Mouse (Mus musculus): ENCODE measurements around the gene Tpm1. TPM values are rescaled to one million over a fixed set of nuclear protein-coding genes. Genes with fewer than 3 reads are reported as not detected.

Gene Tpm1
- polyA plus RNA-seq, 1 experiment from 2014 or later = 395 TPM

DNA sequence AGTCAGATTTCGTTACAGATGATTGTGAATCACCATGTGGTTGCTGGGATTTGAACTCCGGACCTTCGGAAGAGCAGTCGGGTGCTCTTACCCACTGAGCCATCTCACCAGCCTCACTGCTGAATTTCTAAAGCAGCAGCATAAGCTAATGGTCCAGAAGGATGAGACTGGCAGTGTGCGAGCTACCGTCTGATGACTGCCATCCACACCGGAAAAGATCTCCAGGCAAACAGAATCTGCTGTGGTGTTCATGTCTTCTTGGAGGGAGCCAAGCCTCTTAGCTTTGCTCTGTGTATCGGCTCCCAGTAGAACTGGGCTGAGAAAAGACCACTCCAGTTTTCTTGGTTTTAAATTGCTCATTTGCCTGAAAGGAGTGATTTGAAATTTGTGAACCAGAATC is 49.5 kb downstream of the Tpm1 start:
- no peaks in the 10 kb centered on the region for H3K27me3 ChIP-seq (ENCODE audit: control insufficient read depth, insufficient read depth, low read length)
- H3K4me1 ChIP-seq (ENCODE audit: control insufficient read depth, insufficient read depth, low read length) = no peaks in the 10 kb centered on the region
- WGBS = 91% methylated on average over 8 of the region's 8 CpGs
- H3K9ac ChIP-seq (ENCODE audit: low read length) = no peak overlapping the region
- H3K27ac ChIP-seq (replicated peaks; ENCODE audit: low read depth, low read length) = no peak overlapping the region
- H3K4me2 ChIP-seq (ENCODE audit: low read depth, severe bottlenecking) = no peak overlapping the region
- no peaks in the 10 kb centered on the region for H3K9me3 ChIP-seq (ENCODE audit: control insufficient read depth, low read length)
- no peaks in the 10 kb centered on the region; the same call in 1 of the 2 replicates for H3K36me3 ChIP-seq (ENCODE audit: control insufficient read depth, insufficient read depth, low read length)
- no peak for DNase-seq (ENCODE audit: low spot score)
- ATAC-seq (ENCODE audit: insufficient number of reproducible peaks, low FRiP score, low TSS enrichment, low read depth) = no peak
- no peak overlapping the region for H3K4me3 ChIP-seq (ENCODE audit: low read depth, low read length)

DNA sequence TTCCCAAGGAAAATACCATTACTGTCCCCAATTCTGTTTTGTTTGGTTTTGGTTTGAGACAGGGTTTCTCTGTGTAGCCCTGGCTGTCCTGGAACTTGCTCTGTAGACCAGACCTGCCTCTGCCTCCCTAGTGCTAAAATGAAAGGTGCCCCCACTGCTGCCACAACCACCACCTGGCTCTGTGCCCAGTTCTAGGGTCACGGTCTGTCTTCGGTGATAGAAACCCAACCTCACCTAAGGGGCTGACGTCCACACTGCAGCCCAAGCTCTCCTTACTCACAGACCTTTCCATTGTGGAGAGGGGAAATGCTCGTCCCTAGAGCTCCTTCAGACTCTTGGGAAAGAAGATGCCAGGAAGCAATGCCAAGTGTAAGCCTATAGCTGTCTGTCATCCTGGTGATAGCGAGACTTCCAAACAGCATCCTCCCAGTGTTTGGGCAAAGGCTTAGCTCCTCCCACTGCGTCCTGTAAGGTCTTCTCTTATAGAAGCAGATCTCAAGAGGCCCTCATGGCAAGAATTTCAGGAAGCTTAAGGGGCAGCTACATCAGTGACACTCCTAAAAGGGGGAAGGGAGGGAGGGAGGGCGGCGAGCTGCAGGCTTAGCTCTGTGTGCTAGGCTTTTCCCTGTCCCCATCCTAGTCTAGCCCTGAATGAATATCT is 57.3 kb downstream of the Tpm1 start:
- Histone ChIP-seq H3K4me1 (ENCODE audit: control insufficient read depth, insufficient read depth, low read length) (no peaks in the 10 kb centered on the region), H3K36me3 (ENCODE audit: control insufficient read depth, insufficient read depth, low read length) (no peaks in the 10 kb centered on the region; the same call in 1 of the 2 replicates), H3K4me2 (ENCODE audit: low read depth, severe bottlenecking) (no peak overlapping the region), H3K9ac (ENCODE audit: low read length) (no peak overlapping the region), H3K4me3 (ENCODE audit: low read depth, low read length) (no peak overlapping the region), H3K9me3 (ENCODE audit: control insufficient read depth, low read length) (no peaks in the 10 kb centered on the region), H3K27me3 (ENCODE audit: control insufficient read depth, insufficient read depth, low read length) (no peaks in the 10 kb centered on the region), H3K27ac (replicated peaks; ENCODE audit: low read depth, low read length) (no peak overlapping the region)
- WGBS = 84% methylated on average over 8 of the region's 8 CpGs
- DNase-seq (ENCODE audit: low spot score) (no peak), ATAC-seq (ENCODE audit: insufficient number of reproducible peaks, low FRiP score, low TSS enrichment, low read depth) (no peak)

DNA sequence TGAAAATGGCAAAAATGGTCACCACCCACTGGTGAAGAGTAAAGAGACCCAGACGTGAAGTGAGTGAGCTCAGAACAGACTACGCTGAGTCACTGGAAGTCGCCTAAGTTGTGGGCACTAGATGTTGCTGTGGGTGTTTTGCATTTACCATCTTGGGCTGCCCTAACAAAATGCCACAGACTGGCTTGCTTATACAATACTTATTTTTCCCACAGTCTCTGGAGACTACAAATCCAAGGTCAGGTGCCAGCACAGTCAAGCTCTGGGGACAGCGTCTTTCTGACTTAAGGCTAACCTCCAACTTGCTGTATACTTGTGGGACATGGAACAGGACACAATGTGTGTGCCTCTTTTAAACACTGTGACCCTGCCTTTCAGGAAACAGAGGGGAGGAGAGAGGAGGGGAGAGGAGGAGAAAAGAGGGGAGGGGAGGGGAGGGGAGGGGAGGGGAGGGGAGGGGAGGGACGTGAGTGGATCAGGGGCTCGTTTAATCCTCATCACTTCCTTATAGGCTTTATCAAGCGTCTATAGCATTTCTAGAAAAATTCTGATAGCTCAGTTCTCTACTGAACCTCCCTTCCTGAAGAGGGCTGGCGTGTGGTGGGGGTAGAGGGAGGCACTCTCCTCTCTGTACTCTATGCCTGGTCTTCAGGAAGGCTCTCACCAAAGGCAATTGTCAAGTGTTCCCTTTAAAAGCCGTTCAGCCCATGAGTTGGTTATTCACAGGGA is 58.0 kb downstream of the Tpm1 start:
- H3K36me3 ChIP-seq (ENCODE audit: control insufficient read depth, insufficient read depth, low read length) = no peaks in the 10 kb centered on the region; the same call in 1 of the 2 replicates
- WGBS = 69% methylated on average over 9 of the region's 9 CpGs
- H3K4me3 ChIP-seq (ENCODE audit: low read depth, low read length) = no peak overlapping the region
- no peak overlapping the region for H3K9ac ChIP-seq (ENCODE audit: low read length)
- no peaks in the 10 kb centered on the region for H3K27me3 ChIP-seq (ENCODE audit: control insufficient read depth, insufficient read depth, low read length)
- no peaks in the 10 kb centered on the region for H3K9me3 ChIP-seq (ENCODE audit: control insufficient read depth, low read length)
- H3K27ac ChIP-seq (replicated peaks; ENCODE audit: low read depth, low read length) = no peak overlapping the region
- H3K4me2 ChIP-seq (ENCODE audit: low read depth, severe bottlenecking) = no peak overlapping the region
- no peaks in the 10 kb centered on the region for H3K4me1 ChIP-seq (ENCODE audit: control insufficient read depth, insufficient read depth, low read length)
- DNase-seq (ENCODE audit: low spot score) (no peak), ATAC-seq (ENCODE audit: insufficient number of reproducible peaks, low FRiP score, low TSS enrichment, low read depth) (no peak)

DNA sequence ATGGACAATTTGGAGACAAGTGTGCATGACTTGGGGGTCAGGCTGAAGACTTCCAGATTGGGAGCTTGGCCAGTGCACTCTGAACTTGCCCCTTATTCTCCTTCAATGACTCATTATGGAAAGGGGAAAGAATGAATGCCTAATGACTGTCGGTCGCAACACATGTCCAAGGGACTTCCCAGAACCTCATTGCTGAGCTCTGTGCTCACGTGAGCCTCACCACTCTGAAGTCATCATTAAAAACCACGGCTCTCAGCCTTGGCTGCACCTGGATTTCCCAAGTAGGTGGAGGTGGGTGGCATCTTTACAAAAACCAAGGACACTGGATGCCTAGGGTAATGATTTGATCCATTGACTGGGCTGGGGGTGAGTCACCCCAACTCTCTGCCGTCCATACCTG is 59.2 kb downstream of the Tpm1 start:
- ATAC-seq (ENCODE audit: insufficient number of reproducible peaks, low FRiP score, low TSS enrichment, low read depth) = no peak
- Histone ChIP-seq H3K27me3 (ENCODE audit: control insufficient read depth, insufficient read depth, low read length) (no peaks in the 10 kb centered on the region), H3K9me3 (ENCODE audit: control insufficient read depth, low read length) (no peaks in the 10 kb centered on the region), H3K4me3 (ENCODE audit: low read depth, low read length) (no peak overlapping the region), H3K9ac (ENCODE audit: low read length) (no peak overlapping the region), H3K4me1 (ENCODE audit: control insufficient read depth, insufficient read depth, low read length) (no peaks in the 10 kb centered on the region), H3K27ac (replicated peaks; ENCODE audit: low read depth, low read length) (no peak overlapping the region), H3K4me2 (ENCODE audit: low read depth, severe bottlenecking) (no peak overlapping the region), H3K36me3 (ENCODE audit: control insufficient read depth, insufficient read depth, low read length) (no peaks in the 10 kb centered on the region)
- WGBS = 90% methylated on average over 5 of the region's 5 CpGs
- DNase-seq (ENCODE audit: low spot score) = no peak

DNA sequence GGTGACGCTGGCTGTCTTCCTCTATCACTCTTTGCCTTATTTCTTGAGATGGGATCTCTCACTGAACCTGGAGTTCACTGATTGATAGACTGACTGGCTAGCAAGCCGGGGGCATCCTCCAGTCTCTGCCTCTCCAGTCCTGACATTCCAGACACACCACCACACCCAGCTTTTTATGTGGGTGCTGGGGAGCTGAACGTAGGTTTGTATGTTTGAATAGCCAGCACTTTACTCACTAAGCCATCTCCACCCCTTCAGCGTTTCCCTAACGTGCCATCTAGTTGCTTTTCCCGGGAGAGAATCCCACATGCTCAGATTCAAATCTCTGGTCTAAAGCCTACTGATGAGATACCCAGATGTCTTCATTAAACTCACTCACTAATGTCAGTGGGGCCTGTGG is 59.6 kb downstream of the Tpm1 start:
- H3K36me3 ChIP-seq (ENCODE audit: control insufficient read depth, insufficient read depth, low read length) = no peaks in the 10 kb centered on the region

DNA sequence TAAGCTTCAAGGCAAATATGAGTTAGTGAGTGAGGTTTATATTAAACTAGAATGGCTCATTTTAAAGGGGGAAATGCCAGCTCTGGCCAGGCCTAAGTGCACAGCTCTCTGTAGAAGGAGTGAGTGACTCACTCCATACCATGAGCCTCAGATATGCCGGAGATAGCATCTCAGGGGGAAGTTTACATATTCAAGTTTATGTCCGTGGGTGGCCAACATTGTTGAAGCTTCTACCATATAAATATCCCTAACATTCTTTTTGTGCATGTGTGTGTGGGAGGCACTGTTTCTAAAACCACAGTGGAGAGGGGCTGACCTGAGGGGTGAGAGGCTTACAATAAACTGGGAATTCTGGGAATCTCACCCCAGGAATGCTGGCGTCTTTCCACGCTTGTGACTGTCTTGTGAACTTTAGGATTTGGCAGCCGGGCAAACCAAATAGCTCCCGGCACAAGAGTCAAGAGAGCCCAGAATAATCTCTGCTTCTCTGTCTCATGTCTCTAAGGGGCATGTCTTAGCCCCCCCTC is 60.3 kb downstream of the Tpm1 start:
- Histone ChIP-seq H3K4me2 (ENCODE audit: low read depth, severe bottlenecking) (no peak overlapping the region), H3K4me1 (ENCODE audit: control insufficient read depth, insufficient read depth, low read length) (no peaks in the 10 kb centered on the region), H3K9ac (ENCODE audit: low read length) (no peak overlapping the region), H3K9me3 (ENCODE audit: control insufficient read depth, low read length) (no peaks in the 10 kb centered on the region), H3K4me3 (ENCODE audit: low read depth, low read length) (no peak overlapping the region), H3K27ac (replicated peaks; ENCODE audit: low read depth, low read length) (no peak overlapping the region), H3K36me3 (ENCODE audit: control insufficient read depth, insufficient read depth, low read length) (no peaks in the 10 kb centered on the region), H3K27me3 (ENCODE audit: control insufficient read depth, insufficient read depth, low read length) (no peaks in the 10 kb centered on the region)
- DNase-seq (ENCODE audit: low spot score) = no peak
- no peak for ATAC-seq (ENCODE audit: insufficient number of reproducible peaks, low FRiP score, low TSS enrichment, low read depth)
- 76% methylated on average over 6 of the region's 6 CpGs for WGBS

More for the DNA sequence above, 59.6 kb downstream of the Tpm1 start:
- DNase-seq (ENCODE audit: low spot score) (no peak), ATAC-seq (ENCODE audit: insufficient number of reproducible peaks, low FRiP score, low TSS enrichment, low read depth) (no peak)
- no peak overlapping the region for H3K27ac ChIP-seq (replicated peaks; ENCODE audit: low read depth, low read length)
- no peak overlapping the region for H3K4me3 ChIP-seq (ENCODE audit: low read depth, low read length)
- H3K4me2 ChIP-seq (ENCODE audit: low read depth, severe bottlenecking) = no peak overlapping the region
- no peaks in the 10 kb centered on the region for H3K9me3 ChIP-seq (ENCODE audit: control insufficient read depth, low read length)
- 83% methylated on average over 6 of the region's 6 CpGs for WGBS
- H3K4me1 ChIP-seq (ENCODE audit: control insufficient read depth, insufficient read depth, low read length) = no peaks in the 10 kb centered on the region
- H3K27me3 ChIP-seq (ENCODE audit: control insufficient read depth, insufficient read depth, low read length) = no peaks in the 10 kb centered on the region
- no peak overlapping the region for H3K9ac ChIP-seq (ENCODE audit: low read length)

DNA sequence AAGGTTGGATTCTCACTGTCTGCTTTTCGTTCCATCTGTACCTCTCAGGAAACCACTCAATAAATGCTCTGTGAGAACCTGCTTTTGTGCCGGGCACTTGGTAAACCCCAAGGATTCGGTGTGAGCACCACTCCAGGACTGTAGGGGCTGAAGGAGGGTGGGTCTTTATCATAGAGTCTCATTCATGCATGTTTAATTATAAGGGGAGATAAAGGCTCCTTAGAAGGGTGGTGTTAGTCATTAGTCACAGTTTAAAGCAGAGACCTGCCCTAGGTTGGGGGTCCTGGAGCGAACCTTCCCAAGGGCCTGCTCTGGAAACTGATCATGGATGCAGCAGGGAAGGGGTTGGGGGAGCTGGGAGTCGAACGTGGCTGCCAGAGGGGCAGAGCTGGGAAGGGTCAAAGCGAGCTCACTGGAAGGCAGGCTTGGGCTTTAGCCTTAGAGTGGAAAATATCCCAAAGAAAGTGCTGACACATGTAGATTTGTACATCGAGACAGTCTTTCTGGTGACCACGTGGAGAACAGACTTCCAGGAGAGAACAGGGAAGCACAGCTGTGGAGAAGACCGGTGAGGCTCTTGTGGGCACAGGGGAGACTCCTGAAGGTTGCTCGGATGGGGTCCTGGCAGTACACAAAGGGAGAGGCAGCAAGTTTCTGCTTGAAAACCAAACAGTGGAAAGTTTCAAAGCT is 60.9 kb downstream of the Tpm1 start:
- Histone ChIP-seq H3K27ac (replicated peaks; ENCODE audit: low read depth, low read length) (0 out of 2 replicates have a peak overlapping the region, but pooled peaks have one; percentile 14), H3K36me3 (ENCODE audit: control insufficient read depth, insufficient read depth, low read length) (no peaks in the 10 kb centered on the region), H3K9ac (ENCODE audit: low read length) (no peak overlapping the region), H3K4me3 (ENCODE audit: low read depth, low read length) (no peak overlapping the region), H3K9me3 (ENCODE audit: control insufficient read depth, low read length) (no peaks in the 10 kb centered on the region), H3K4me2 (ENCODE audit: low read depth, severe bottlenecking) (no peak overlapping the region), H3K4me1 (ENCODE audit: control insufficient read depth, insufficient read depth, low read length) (no peaks in the 10 kb centered on the region), H3K27me3 (ENCODE audit: control insufficient read depth, insufficient read depth, low read length) (no peaks in the 10 kb centered on the region)
- no peak for DNase-seq (ENCODE audit: low spot score)
- 77% methylated on average over 11 of the region's 11 CpGs for WGBS
- ATAC-seq (ENCODE audit: insufficient number of reproducible peaks, low FRiP score, low TSS enrichment, low read depth) = no peak

DNA sequence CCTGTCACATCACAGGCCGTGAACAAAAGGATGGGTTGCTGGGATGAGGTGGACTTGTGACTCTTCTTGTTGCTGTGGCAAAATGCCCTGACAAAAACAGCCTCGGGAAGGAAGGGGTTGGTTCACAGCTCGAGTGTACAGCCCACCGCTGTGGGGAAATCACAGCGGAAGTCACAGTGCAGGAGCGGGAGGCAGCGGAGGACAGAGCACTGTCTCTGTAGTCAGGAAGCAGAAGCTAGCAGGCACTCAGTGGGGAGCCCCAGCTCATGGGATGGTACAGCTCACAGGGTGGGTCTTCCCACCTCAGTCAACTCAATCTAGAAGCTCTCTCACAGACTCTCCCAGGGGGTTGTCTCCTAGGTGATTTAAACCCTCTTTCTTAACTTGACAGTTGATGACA is 63.8 kb downstream of the Tpm1 start:
- WGBS = 86% methylated on average over 7 of the region's 7 CpGs
- Histone ChIP-seq H3K9ac (ENCODE audit: low read length) (no peak overlapping the region), H3K4me2 (ENCODE audit: low read depth, severe bottlenecking) (no peak overlapping the region), H3K9me3 (ENCODE audit: control insufficient read depth, low read length) (no peaks in the 10 kb centered on the region), H3K36me3 (ENCODE audit: control insufficient read depth, insufficient read depth, low read length) (no peaks in the 10 kb centered on the region), H3K27me3 (ENCODE audit: control insufficient read depth, insufficient read depth, low read length) (no peaks in the 10 kb centered on the region), H3K4me1 (ENCODE audit: control insufficient read depth, insufficient read depth, low read length) (no peaks in the 10 kb centered on the region), H3K27ac (replicated peaks; ENCODE audit: low read depth, low read length) (no peak overlapping the region), H3K4me3 (ENCODE audit: low read depth, low read length) (no peak overlapping the region)
- no peak for DNase-seq (ENCODE audit: low spot score)
- ATAC-seq (ENCODE audit: insufficient number of reproducible peaks, low FRiP score, low TSS enrichment, low read depth) = no peak
